Mouse (Mus musculus) brown adipose tissue, adult 24 weeks (tissue): ENCODE measurements around the gene Rab14. TPM values are rescaled to one million over a fixed set of nuclear protein-coding genes. Genes with fewer than 3 reads are reported as not detected.
A peak's percentile ranks its signal among the peaks of the same experiment; 100 is the strongest.

Source experiments
- H3K27ac ChIP-seq: fragments of 200-500 bp; replicated peaks from 2 replicates; pipeline ENCODE4 v1.5.1; 2012; ENCODE audit warnings: low read depth, mild to moderate bottlenecking, low read length
- H3K4me1 ChIP-seq: fragments of 200-500 bp; 2 replicates; pipeline ENCODE4 v1.6.1; 2012; ENCODE audit warnings: low read length, mixed read lengths; ENCODE audit not compliant: control insufficient read depth, insufficient read depth, insufficient read length
- H3K4me3 ChIP-seq: fragments of 200-500 bp; 2 replicates; pipeline ENCODE4 v1.5.1; 2012; ENCODE audit warnings: low read depth, mild to moderate bottlenecking, low read length, moderate library complexity; ENCODE audit not compliant: insufficient read depth
- polyA plus RNA-seq: library from polyadenylated mRNA; stranded (reverse); fragments of >200 nt; gene quantifications from 2 replicates; pipeline ENCODE4 v1.2.4, GENCODE M21; 2012; ENCODE audit not compliant: missing spikeins, insufficient read depth, insufficient read length

Rab14 gene
- polyA plus RNA-seq, 1 experiment, result 128 TPM

GRCm38 (mm10) chr2:35175281-35176065, 25.4 kb downstream of the Rab14 start:
- Histone ChIP-seq H3K27ac (no peak overlapping the region), H3K4me3 (no peak overlapping the region), H3K4me1 (peaks cover 4% of the 10 kb centered on the region)

GRCm38 (mm10) chr2:35174100-35174499, 26.8 kb downstream of the Rab14 start:
- Histone ChIP-seq H3K4me1 (peaks cover 4% of the 10 kb centered on the region), H3K27ac (0 out of 2 replicates have a peak overlapping the region, but pooled peaks have one; percentile 52), H3K4me3 (no peak overlapping the region)

- no peak overlapping the region for H3K27ac ChIP-seq
- peaks cover 4% of the 10 kb centered on the region for H3K4me1 ChIP-seq
- no peak overlapping the region for H3K4me3 ChIP-seq
These were observed 27.3 kb downstream of the Rab14 start for GRCm38 (mm10) chr2:35173666-35174065.

GRCm38 (mm10) chr2:35172246-35172645, 28.7 kb downstream of the Rab14 start:
- Histone ChIP-seq H3K4me3 (no peak overlapping the region), H3K4me1 (peaks cover 4% of the 10 kb centered on the region), H3K27ac (no peak overlapping the region; the same call in 1 of the 2 replicates)

- Histone ChIP-seq H3K4me3 (no peak overlapping the region), H3K27ac (peak overlapping the region; percentile 99), H3K4me1 (peaks cover 4% of the 10 kb centered on the region)
These were observed 29.5 kb downstream of the Rab14 start for GRCm38 (mm10) chr2:35171341-35171861.

GRCm38 (mm10) chr2:35169452-35169851, 31.5 kb downstream of the Rab14 start:
- H3K4me1 ChIP-seq, result peaks cover 4% of the 10 kb centered on the region
- no peak overlapping the region for H3K27ac ChIP-seq
- no peak overlapping the region for H3K4me3 ChIP-seq

GRCm38 (mm10) chr2:35166816-35167215, 34.1 kb downstream of the Rab14 start:
- H3K4me1 ChIP-seq, result peaks cover 4% of the 10 kb centered on the region
- H3K4me3 ChIP-seq, result no peak overlapping the region
- no peak overlapping the region for H3K27ac ChIP-seq

- Histone ChIP-seq H3K4me3 (no peak overlapping the region), H3K27ac (no peak overlapping the region), H3K4me1 (no peaks in the 10 kb centered on the region; the same call in 1 of the 2 replicates)
These were observed 35.5 kb downstream of the Rab14 start for GRCm38 (mm10) chr2:35165416-35165815.

GRCm38 (mm10) chr2:35163396-35163795, 37.5 kb downstream of the Rab14 start:
- no peaks in the 10 kb centered on the region; the same call in 1 of the 2 replicates for H3K4me1 ChIP-seq
- no peak overlapping the region for H3K4me3 ChIP-seq
- no peak overlapping the region for H3K27ac ChIP-seq

- H3K27ac ChIP-seq, result no peak overlapping the region
- H3K4me3 ChIP-seq, result no peak overlapping the region
- H3K4me1 ChIP-seq, result no peaks in the 10 kb centered on the region; the same call in 1 of the 2 replicates
These were observed 39.0 kb downstream of the Rab14 start for GRCm38 (mm10) chr2:35161846-35162488.

GRCm38 (mm10) chr2:35160206-35160605, 40.7 kb downstream of the Rab14 start:
- Histone ChIP-seq H3K4me1 (no peaks in the 10 kb centered on the region; the same call in 1 of the 2 replicates), H3K27ac (no peak overlapping the region), H3K4me3 (no peak overlapping the region)

GRCm38 (mm10) chr2:35158358-35158757, 42.6 kb downstream of the Rab14 start:
- Histone ChIP-seq H3K27ac (no peak overlapping the region), H3K4me1 (no peaks in the 10 kb centered on the region; the same call in 1 of the 2 replicates), H3K4me3 (no peak overlapping the region)

GRCm38 (mm10) chr2:35157836-35158235, 43.1 kb downstream of the Rab14 start:
- no peaks in the 10 kb centered on the region; the same call in 1 of the 2 replicates for H3K4me1 ChIP-seq
- no peak overlapping the region for H3K27ac ChIP-seq
- no peak overlapping the region for H3K4me3 ChIP-seq

GRCm38 (mm10) chr2:35156985-35157384, 43.9 kb downstream of the Rab14 start:
- H3K4me3 ChIP-seq, result no peak overlapping the region
- no peak overlapping the region for H3K27ac ChIP-seq
- no peaks in the 10 kb centered on the region; the same call in 1 of the 2 replicates for H3K4me1 ChIP-seq

GRCm38 (mm10) chr2:35153844-35154554, 46.9 kb downstream of the Rab14 start:
- no peak overlapping the region for H3K4me3 ChIP-seq
- H3K4me1 ChIP-seq, result no peaks in the 10 kb centered on the region
- H3K27ac ChIP-seq, result no peak overlapping the region
